Mouse (Mus musculus) bone marrow, adult 2 months (tissue): ENCODE results near the gene Angptl7. TPM values are rescaled to one million over a fixed set of nuclear protein-coding genes. Genes with fewer than 3 reads are reported as not detected.

ENCODE experiments used
- H3K27ac ChIP-seq: fragments of 200-500 bp; 2 replicates; pipeline ENCODE4 v1.5.1; 2012; ENCODE audit warnings: low read depth, mild to moderate bottlenecking, control low read depth, inconsistent platforms, low read length; ENCODE audit not compliant: control insufficient read depth, poor library complexity, insufficient read depth
- H3K4me1 ChIP-seq: fragments of 200-500 bp; 2 replicates; pipeline ENCODE4 v1.6.1; 2011; ENCODE audit warnings: low read length; ENCODE audit not compliant: control insufficient read depth, insufficient read depth
- H3K4me3 ChIP-seq: fragments of 200-500 bp; replicated peaks from 2 replicates; pipeline ENCODE3; 2011; ENCODE audit warnings: mild to moderate bottlenecking, low read depth, low read length, control low read depth; ENCODE audit not compliant: control insufficient read depth
- CTCF ChIP-seq: fragments of 200-500 bp; IDR thresholded peaks from 2 replicates; pipeline ENCODE4 v1.5.1; 2011; ENCODE audit warnings: low read length, control low read depth; ENCODE audit not compliant: control insufficient read depth, insufficient read depth
- POLR2A ChIP-seq: fragments of 200-500 bp; IDR thresholded peaks from 2 replicates; pipeline ENCODE4 v1.6.1; 2011; ENCODE audit warnings: low read depth, mild to moderate bottlenecking, control low read depth, low read length, borderline replicate concordance; ENCODE audit not compliant: control insufficient read depth
- WGBS: fragments of 180-500 bp; shearing (Covaris S2); methylation state at CpG from one replicate; pipeline ENCODE4 v1.1.7; 2018; 5-methylcytosine and 5-hydroxymethylcytosine counted together
- polyA plus RNA-seq: library from polyadenylated mRNA; stranded (reverse); fragments of >200 nt; gene quantifications from 2 replicates; pipeline ENCODE4 v1.2.4, GENCODE M21; 2011; ENCODE audit warnings: low replicate concordance; ENCODE audit not compliant: missing spikeins, insufficient read depth, insufficient read length

Gene Angptl7
- polyA plus RNA-seq, 1 experiment, result 1.6 TPM

DNA sequence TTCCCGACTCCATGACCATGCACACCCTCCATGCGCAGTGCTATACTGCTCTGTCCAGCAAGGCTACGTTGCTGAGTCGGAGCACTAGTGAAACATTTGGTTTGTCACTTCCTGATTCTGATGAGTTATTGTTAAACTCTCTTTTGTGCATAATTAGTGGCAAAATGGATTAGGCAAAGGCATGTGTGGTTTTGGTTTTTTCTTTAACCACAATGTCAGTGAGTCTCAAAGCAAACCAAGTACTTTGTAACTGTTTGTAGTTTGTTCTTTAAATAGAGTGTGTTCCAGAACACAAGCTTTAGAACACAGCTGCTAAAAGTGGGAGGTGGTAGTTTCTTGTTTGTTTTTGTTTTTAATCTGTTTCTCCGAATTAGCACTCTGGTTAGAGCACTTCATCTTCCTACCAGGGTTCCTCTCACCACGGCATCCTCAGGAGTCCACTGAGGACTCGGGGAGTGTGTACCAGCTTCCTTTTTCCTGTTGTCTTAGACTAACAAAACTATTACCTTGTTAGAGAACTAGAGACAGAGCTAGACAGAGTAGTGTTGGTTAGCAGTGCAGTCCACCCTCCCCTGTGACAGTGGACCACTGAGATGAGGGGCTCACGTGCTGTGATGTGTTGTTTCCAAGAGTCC lies 9.3 kb upstream of the Angptl7 start:
- Histone ChIP-seq H3K27ac (no peak overlapping the region), H3K4me1 (no peaks in the 10 kb centered on the region; the same call in 1 of the 2 replicates), H3K4me3 (no peak overlapping the region)
- 24% methylated on average over 8 of the region's 8 CpGs for WGBS
- TF ChIP-seq CTCF, result no peak
- no peak for TF ChIP-seq POLR2A

DNA sequence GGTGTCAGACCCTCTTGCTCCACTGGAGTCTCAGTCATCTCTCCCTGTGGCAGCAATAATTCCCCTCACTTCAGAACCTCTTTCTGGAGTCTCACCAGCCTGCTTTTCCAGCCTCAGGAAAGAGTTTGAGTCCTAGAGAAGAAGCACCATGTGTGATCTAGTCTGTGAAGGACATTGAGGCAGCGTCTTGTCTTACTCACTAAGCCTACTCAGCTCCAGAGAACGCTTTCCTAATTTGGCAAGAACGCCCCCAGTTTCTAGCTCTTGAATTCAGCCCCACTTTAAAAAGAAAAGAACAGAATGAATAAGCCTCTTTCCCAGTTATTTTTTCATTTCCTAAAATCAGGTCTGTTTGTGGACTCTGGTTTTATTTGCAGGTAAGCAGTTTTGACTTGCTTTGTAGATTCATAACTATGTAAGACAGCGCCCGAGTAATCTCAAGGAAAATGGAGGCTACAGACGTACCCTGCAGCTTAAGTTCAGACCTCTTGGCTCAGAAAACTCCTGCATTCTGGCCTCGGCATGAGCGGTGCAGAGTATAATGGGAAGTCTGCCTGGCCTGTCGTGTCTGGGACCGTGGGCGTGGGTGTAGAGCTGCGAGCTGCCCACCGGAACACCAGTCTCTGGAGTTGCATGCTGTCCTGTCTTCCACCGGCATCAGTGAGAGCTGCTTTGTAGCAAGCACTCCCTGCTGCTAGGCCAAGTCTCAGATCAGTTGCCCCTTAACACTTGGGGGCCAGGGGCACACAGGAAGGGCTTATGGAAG lies 8.0 kb upstream of the Angptl7 start:
- WGBS, result 91% methylated on average over 14 of the region's 14 CpGs
- Histone ChIP-seq H3K27ac (no peak overlapping the region), H3K4me3 (no peak overlapping the region), H3K4me1 (no peaks in the 10 kb centered on the region; the same call in 1 of the 2 replicates)
- no peak for TF ChIP-seq CTCF
- no peak for TF ChIP-seq POLR2A

DNA sequence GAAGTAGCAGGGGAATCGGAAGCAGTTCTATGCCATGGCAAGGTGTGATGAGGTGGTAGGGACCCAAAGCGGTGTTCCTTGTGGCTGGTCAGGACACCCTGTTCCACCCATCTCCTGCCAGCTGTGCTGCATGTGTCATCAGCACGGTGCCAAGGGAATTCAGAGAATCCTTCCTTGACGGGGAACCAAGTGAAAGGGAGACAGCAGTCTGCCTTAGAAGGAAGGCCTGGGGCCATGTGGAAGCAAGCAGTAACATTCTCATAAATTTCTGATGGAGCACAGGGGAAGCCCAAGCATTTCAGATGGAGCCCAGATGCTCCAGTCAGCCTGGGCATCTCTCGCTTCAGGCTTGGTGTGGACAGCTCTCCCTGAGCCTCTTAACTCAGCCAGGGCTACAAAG lies 7.3 kb upstream of the Angptl7 start:
- whole genome bisulfite sequencing, result 86% methylated on average over 5 of the region's 5 CpGs
- H3K4me1 ChIP-seq, result no peaks in the 10 kb centered on the region; the same call in 1 of the 2 replicates
- no peak for TF ChIP-seq POLR2A
- no peak overlapping the region for H3K27ac ChIP-seq
- H3K4me3 ChIP-seq, result no peak overlapping the region

DNA sequence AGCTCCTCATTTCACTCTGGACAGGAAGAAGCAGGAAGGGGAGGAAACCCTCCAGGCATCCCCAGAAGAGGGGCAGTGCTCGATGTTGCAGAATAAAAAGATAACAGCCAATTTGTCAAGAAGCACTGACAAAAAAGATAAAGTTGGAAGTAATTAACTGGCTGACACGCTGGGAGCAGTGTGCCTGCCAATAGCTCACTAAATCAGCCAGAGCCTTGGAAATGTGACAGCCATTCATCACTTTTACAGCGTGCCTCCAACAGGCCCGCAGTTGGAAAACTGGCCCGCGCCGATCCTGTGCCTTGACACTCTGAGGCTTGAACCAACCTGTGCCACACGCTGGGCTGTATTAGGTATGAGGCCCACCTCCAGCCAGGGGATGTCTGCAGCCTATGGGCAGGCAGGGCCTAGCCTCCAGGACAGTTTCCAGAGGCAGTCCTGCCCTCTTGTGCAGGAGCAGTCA lies 4.3 kb upstream of the Angptl7 start:
- TF ChIP-seq POLR2A (no peak), CTCF (no peak)
- Histone ChIP-seq H3K4me3 (no peak overlapping the region), H3K27ac (no peak overlapping the region), H3K4me1 (no peaks in the 10 kb centered on the region; the same call in 1 of the 2 replicates)
- 77% methylated on average over 8 of the region's 8 CpGs for WGBS

- WGBS, result 88% methylated on average over 25 of the region's 25 CpGs
These were observed 4.2 kb downstream of the Angptl7 start for GRCm38 (mm10) chr4:148495874-148496689.

GRCm38 (mm10) chr4:148495160-148495559 lies 5.1 kb downstream of the Angptl7 start:
- 88% methylated on average over 6 of the region's 6 CpGs for WGBS
- TF ChIP-seq POLR2A, result no peak
- TF ChIP-seq CTCF, result no peak

More at GRCm38 (mm10) chr4:148495874-148496689, 4.2 kb downstream of the Angptl7 start:
- Histone ChIP-seq H3K4me1 (no peaks in the 10 kb centered on the region), H3K4me3 (no peak overlapping the region), H3K27ac (no peak overlapping the region)
- TF ChIP-seq CTCF (no peak), POLR2A (no peak)

DNA sequence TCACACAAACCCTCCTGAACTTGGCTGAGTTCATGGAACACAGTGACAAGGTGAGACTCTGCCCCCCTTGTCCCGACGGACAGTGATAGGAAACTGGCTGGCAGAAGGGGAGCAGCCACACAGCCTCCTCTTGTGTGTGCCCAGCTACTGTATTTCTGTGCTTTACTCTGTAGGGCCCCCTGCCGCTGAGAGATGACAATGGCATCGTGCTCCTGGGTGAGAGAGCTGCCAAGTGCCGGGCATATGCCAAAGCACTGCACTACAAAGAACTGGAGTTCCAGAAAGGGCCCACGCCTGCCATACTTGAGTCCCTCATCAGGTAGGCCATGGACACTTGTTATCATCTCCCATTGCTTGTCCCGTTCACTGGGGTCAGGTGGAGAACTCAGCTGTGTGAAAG lies 8.8 kb downstream of the Angptl7 start:
- TF ChIP-seq CTCF, result no peak
- Histone ChIP-seq H3K4me3 (no peak overlapping the region), H3K4me1 (no peaks in the 10 kb centered on the region), H3K27ac (no peak overlapping the region)
- 91% methylated on average over 7 of the region's 7 CpGs for WGBS

More at GRCm38 (mm10) chr4:148495160-148495559, 5.1 kb downstream of the Angptl7 start:
- H3K4me3 ChIP-seq, result no peak overlapping the region
- H3K4me1 ChIP-seq, result no peaks in the 10 kb centered on the region
- no peak overlapping the region for H3K27ac ChIP-seq

- TF ChIP-seq POLR2A, result no peak
- TF ChIP-seq CTCF, result no peak
- WGBS, result 88% methylated on average over 6 of the region's 6 CpGs
- H3K4me3 ChIP-seq, result no peak overlapping the region
- H3K4me1 ChIP-seq, result no peaks in the 10 kb centered on the region
- no peak overlapping the region for H3K27ac ChIP-seq
These were observed 9.8 kb downstream of the Angptl7 start for GRCm38 (mm10) chr4:148490502-148490901.
